Mouse (Mus musculus) forebrain, embryonic 16.5 days (tissue): ENCODE results near the gene Atg4a-ps. TPM values are rescaled to one million over a fixed set of nuclear protein-coding genes. Genes with fewer than 3 reads are reported as not detected.

Experiments used
- ATAC-seq: fragments of 200-750 bp; cut with Nextera tagmentation; 2 replicates; pipeline ENCODE4 v1.8.0; 2017; ENCODE audit warnings: mild to moderate bottlenecking, moderate library complexity
- H3K27ac ChIP-seq: fragments of 300-500 bp; sonication (generic); 2 replicates; pipeline ENCODE4 v1.5.1; 2014; ENCODE audit warnings: low read length, control low read depth
- H3K27me3 ChIP-seq: fragments of 300-500 bp; sonication (generic); replicated peaks from 2 replicates; pipeline ENCODE4 v1.6.1; 2014; ENCODE audit warnings: low read length; ENCODE audit not compliant: control insufficient read depth, insufficient read depth
- H3K36me3 ChIP-seq: fragments of 300-500 bp; sonication (generic); 2 replicates; pipeline ENCODE4 v1.6.1; 2014; ENCODE audit not compliant: control insufficient read depth, insufficient read depth
- H3K4me1 ChIP-seq: fragments of 300-500 bp; sonication (generic); replicated peaks from 2 replicates; pipeline ENCODE4 v1.6.1; 2014; ENCODE audit warnings: low read length; ENCODE audit not compliant: control insufficient read depth, insufficient read depth
- H3K4me2 ChIP-seq: fragments of 300-500 bp; sonication (generic); 2 replicates; pipeline ENCODE4 v1.6.1; 2014; ENCODE audit warnings: mild to moderate bottlenecking, low read length, control low read depth
- H3K4me3 ChIP-seq: fragments of 300-500 bp; sonication (generic); replicated peaks from 2 replicates; pipeline ENCODE4 v1.5.1; 2014; ENCODE audit warnings: mild to moderate bottlenecking, low read length, control low read depth
- H3K9ac ChIP-seq: fragments of 300-500 bp; sonication (generic); replicated peaks from 2 replicates; pipeline ENCODE4 v1.6.1; 2014; ENCODE audit warnings: low read depth, low read length, control low read depth
- H3K9me3 ChIP-seq: fragments of 300-500 bp; sonication (generic); 2 replicates; pipeline ENCODE4 v1.6.1; 2016; ENCODE audit warnings: low read length; ENCODE audit not compliant: control insufficient read depth
- WGBS: fragments of 180-500 bp; shearing (Covaris S2); extraction: QIAGEN DNeasy Blood & Tissue Kit; methylation state at CpG from one replicate; pipeline ENCODE4 v1.1.7; 2014; 5-methylcytosine and 5-hydroxymethylcytosine counted together
- polyA plus RNA-seq: library from polyadenylated mRNA; unstranded; fragments of >200 nt; fragmentation: Nextera tagmentation; extraction: Ambion mirVana; gene quantifications from 2 replicates; pipeline ENCODE4 v1.2.1, GENCODE M21; 2015

Gene Atg4a-ps
- polyA plus RNA-seq, 1 experiment from 2014 or later: 0.16 TPM

DNA sequence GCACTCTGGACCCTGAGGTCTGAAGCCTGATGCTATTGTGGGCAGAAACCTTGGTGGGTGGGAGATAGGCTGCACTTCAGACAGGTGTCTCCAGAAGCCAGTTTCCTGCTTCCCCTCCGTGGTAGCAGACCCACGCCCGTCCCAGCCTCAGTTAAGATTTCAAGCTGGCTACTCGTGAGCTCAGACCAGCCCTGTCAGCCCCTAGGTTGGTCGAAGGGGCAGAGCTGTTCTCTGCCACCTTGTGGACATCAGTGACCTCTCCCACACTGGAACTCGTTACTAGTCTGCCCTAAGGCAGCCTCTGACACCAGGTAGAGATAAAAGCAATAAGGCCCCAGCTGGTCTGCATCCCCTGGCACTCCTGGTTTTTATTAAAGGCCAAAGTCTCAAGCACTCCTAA is 28.9 kb downstream of the Atg4a-ps start:
- Histone ChIP-seq H3K9me3 (no peaks in the 10 kb centered on the region), H3K27me3 (no peaks in the 10 kb centered on the region), H3K4me3 (no peak overlapping the region), H3K9ac (no peak overlapping the region), H3K4me2 (no peak overlapping the region), H3K27ac (no peak overlapping the region), H3K4me1 (0 out of 2 replicates have a peak, but pooled peaks cover 3% of the 10 kb centered on the region), H3K36me3 (no peaks in the 10 kb centered on the region)
- 41% methylated on average over 6 of the region's 6 CpGs for WGBS
- ATAC-seq: no peak

GRCm38 (mm10) chr3:103615621-103616020 is 30.2 kb downstream of the Atg4a-ps start:
- Histone ChIP-seq H3K9ac (no peak overlapping the region), H3K9me3 (no peaks in the 10 kb centered on the region), H3K27me3 (no peaks in the 10 kb centered on the region), H3K4me2 (no peak overlapping the region), H3K27ac (no peak overlapping the region), H3K36me3 (no peaks in the 10 kb centered on the region), H3K4me3 (no peak overlapping the region), H3K4me1 (0 out of 2 replicates have a peak, but pooled peaks cover 3% of the 10 kb centered on the region)
- 69% methylated on average over 4 of the region's 4 CpGs for WGBS
- no peak for ATAC-seq

DNA sequence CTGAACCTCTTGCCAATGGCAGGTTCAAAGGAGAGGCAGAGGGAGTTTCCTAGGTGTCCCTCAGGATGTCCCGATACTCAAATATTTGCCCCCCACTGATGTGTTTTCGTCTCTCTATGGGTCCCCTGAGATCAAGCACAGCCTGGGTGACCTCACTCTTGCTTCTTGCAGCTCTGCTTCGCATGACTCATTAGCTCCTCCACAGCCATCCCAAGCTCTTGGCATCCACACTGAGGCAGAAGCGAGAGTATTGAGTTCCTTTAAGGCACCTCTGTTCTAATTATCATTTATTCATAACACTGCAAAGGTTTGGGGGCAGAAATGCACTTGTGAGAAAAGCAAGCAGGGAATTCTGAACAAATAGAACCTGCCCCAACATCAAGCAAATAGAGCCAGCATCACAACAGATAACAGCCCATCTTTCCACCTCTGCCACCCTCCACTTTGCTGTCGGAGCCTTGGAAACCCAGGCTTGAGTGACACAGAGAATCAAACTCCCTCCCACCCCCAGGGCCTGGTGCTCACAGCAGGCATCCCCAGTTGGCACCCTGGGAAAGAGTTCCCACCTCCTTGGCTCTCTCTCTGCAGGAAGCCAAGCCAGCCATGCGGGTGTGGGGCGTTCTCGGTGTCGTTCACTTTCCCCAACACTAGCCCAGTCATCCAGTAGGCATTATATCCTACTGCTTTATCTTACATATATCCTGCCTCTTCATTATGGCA is 33.1 kb downstream of the Atg4a-ps start:
- 73% methylated on average over 9 of the region's 9 CpGs for WGBS
- H3K4me3 ChIP-seq: no peak overlapping the region
- H3K4me2 ChIP-seq: no peak overlapping the region

GRCm38 (mm10) chr3:103610231-103610630 is 35.6 kb downstream of the Atg4a-ps start:
- Histone ChIP-seq H3K4me1 (peaks cover 7% of the 10 kb centered on the region; the same call in 1 of the 2 replicates), H3K9me3 (no peaks in the 10 kb centered on the region), H3K9ac (no peak overlapping the region), H3K27ac (no peak overlapping the region), H3K36me3 (no peaks in the 10 kb centered on the region), H3K4me3 (no peak overlapping the region), H3K27me3 (no peaks in the 10 kb centered on the region), H3K4me2 (no peak overlapping the region)
- no peak for ATAC-seq
- WGBS: 93% methylated on average over 5 of the region's 5 CpGs

More for the DNA sequence above, 33.1 kb downstream of the Atg4a-ps start:
- Histone ChIP-seq H3K27me3 (no peaks in the 10 kb centered on the region), H3K36me3 (no peaks in the 10 kb centered on the region), H3K27ac (no peak overlapping the region), H3K9me3 (no peaks in the 10 kb centered on the region), H3K4me1 (0 out of 2 replicates have a peak, but pooled peaks cover 3% of the 10 kb centered on the region), H3K9ac (no peak overlapping the region)
- no peak for ATAC-seq

DNA sequence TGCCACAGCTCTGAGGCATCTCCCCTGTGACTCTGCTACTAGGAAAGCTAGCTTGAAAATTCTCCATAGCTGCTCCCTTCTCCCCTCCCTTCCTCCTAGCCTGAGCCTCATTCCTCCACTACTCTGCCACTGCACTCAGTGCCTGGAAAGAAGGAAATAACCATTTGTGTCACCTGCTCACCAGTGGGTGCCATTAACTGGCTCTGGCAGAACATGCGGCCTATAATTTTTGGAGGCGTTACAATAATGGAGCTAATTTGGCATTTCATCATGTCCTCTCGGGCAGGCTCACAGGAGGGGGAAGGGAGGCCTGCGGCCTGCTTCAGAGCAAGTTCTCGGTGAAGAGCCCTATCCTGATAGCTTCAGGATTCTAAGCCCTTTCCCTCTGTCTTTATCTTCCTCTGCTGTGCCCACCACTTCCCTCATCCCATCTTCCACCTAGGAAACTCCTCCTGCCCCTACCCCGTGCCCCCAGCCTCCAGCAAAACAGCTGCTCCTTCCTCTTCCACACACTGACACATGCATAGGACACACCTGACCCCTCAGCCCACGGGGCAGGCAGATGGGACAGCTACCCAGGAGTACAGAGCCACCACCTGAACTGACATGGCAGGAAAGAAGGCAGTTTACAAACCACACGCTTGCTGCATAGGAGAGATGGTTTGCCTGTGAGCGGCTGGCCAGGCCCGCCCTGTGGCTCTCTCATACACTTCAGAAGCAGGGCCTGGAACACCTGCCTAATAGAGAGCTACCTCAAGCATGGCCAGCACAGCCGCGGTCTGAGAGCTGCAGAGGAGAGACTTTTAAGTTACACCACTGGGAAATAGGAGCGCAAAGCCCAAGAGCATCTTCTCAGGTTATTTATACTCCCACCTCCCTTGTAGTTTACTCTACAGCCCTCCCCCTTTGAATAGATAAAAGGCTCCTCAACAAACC is 38.9 kb downstream of the Atg4a-ps start:
- Histone ChIP-seq H3K27ac (no peak overlapping the region), H3K4me3 (no peak overlapping the region), H3K4me1 (peaks cover 4% of the 10 kb centered on the region; the same call in 1 of the 2 replicates), H3K27me3 (no peaks in the 10 kb centered on the region), H3K9ac (no peak overlapping the region), H3K36me3 (no peaks in the 10 kb centered on the region), H3K9me3 (no peaks in the 10 kb centered on the region), H3K4me2 (no peak overlapping the region)
- peak; percentile 67 for ATAC-seq
- 73% methylated on average over 13 of the region's 13 CpGs for WGBS

DNA sequence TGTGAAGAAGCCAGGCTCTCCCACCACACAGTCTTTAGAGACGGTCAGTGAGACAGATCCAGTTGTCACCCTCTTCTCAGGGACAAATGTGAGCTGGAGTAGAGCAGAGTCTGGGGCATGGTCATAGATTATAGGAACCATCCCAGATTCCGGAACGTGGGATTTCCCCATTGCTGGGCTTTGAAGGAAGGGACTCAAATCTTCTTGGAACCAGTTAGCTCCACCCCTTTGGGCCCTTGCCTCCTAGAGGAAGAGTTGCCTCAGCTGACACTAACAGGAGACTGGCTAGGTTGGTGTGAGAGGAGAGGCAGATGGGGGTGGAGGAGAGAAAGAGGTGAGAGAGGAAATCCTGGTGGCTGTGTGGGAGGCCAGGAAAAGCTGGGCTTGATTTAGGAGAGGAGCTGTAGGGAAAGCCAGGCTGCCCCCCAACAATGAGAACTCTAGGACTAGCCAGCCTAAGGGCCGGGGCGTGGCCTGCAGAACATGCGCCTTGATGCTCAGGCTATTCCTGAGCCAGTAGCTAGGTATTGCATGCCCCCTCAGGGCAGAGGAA is 39.7 kb downstream of the Atg4a-ps start:
- no peak overlapping the region for H3K4me2 ChIP-seq
- no peak for ATAC-seq
- no peak overlapping the region for H3K4me3 ChIP-seq
- H3K9ac ChIP-seq: no peak overlapping the region
- no peak overlapping the region for H3K27ac ChIP-seq
- H3K27me3 ChIP-seq: no peaks in the 10 kb centered on the region
- 92% methylated on average over 6 of the region's 6 CpGs for WGBS
- H3K4me1 ChIP-seq: peaks cover 9% of the 10 kb centered on the region; the same call in 1 of the 2 replicates
- H3K9me3 ChIP-seq: no peaks in the 10 kb centered on the region
- H3K36me3 ChIP-seq: no peaks in the 10 kb centered on the region

DNA sequence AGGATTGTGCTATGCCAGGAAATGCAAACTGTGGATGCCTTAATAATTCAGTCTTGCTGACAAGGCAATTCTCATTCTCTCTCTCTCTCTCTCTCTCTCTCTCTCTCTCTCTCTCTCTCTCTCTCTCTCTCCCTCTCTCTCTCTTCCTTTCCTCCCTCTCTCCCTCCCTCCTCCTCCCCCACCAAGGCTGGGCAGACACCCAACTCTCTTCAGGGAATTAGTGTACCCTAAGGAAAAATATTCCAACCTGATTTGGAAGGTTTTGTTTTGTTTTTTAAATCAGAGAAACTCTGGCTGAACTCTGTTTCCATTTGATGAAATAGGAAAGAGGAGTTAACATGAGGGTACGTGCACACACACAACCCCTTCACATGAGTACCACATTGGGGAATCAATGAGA is 44.3 kb downstream of the Atg4a-ps start:
- no peaks in the 10 kb centered on the region for H3K9me3 ChIP-seq
- H3K27me3 ChIP-seq: no peaks in the 10 kb centered on the region
- no peaks in the 10 kb centered on the region for H3K36me3 ChIP-seq

DNA sequence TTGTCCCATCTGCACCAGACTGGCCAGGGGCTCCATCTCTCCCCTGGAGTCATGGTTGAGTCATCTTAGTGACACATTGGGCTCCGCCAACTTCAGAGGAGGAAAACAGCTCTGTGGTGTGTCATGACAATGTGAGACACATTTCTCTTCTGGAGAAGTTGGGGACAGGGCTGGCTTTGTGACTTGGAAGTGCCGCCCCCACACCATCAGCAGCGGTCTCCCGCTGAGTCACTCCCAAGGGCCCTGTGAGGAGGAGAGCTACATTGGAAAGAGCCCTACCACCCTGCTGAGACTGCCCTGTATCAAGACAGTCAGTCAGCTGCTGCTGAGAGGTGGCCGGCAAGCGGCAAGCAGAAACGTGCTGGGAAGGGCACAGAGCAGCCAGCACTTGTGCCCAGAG is 44.9 kb downstream of the Atg4a-ps start:
- Histone ChIP-seq H3K9me3 (no peaks in the 10 kb centered on the region), H3K4me2 (no peak overlapping the region), H3K4me1 (peaks cover 6% of the 10 kb centered on the region; the same call in 1 of the 2 replicates), H3K4me3 (no peak overlapping the region), H3K36me3 (no peaks in the 10 kb centered on the region), H3K27me3 (no peaks in the 10 kb centered on the region), H3K9ac (no peak overlapping the region), H3K27ac (no peak overlapping the region)
- WGBS: 46% methylated on average over 7 of the region's 7 CpGs
- no peak for ATAC-seq

More for the DNA sequence above, 44.3 kb downstream of the Atg4a-ps start:
- H3K4me3 ChIP-seq: no peak overlapping the region
- no peak for ATAC-seq
- WGBS: 58% methylated on average over 1 of the region's 1 CpGs
- H3K27ac ChIP-seq: no peak overlapping the region
- H3K9ac ChIP-seq: no peak overlapping the region
- peaks cover 10% of the 10 kb centered on the region; the same call in 1 of the 2 replicates for H3K4me1 ChIP-seq
- H3K4me2 ChIP-seq: no peak overlapping the region

DNA sequence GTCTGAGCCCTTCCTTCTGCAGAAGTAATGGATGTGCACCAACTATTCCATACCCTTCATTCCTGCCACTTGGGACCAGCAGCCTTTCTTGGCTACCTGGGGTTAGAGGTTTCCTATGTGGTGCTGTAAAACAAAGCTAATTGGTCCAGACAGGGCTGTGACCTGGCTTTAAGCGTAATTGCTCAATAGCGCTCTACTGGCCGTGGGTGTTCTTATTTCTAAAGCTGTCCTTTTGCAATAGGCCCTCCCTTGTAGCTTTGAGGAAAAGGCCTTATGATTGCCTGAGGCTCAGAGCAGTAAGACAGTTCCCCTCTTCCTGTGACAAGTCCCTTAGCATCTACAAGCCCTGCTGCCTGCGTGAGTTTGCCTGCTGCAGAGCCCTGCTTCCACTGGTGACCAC is 48.3 kb downstream of the Atg4a-ps start:
- Histone ChIP-seq H3K27me3 (no peaks in the 10 kb centered on the region), H3K36me3 (no peaks in the 10 kb centered on the region), H3K4me1 (peaks cover 6% of the 10 kb centered on the region; the same call in 1 of the 2 replicates), H3K9ac (no peak overlapping the region), H3K9me3 (no peaks in the 10 kb centered on the region), H3K27ac (no peak overlapping the region), H3K4me3 (no peak overlapping the region), H3K4me2 (no peak overlapping the region)
- ATAC-seq: no peak
- 64% methylated on average over 4 of the region's 4 CpGs for WGBS
